Comparison of ENCODE assay signal across 8 mouse cellular contexts in the genomic region with DNA sequence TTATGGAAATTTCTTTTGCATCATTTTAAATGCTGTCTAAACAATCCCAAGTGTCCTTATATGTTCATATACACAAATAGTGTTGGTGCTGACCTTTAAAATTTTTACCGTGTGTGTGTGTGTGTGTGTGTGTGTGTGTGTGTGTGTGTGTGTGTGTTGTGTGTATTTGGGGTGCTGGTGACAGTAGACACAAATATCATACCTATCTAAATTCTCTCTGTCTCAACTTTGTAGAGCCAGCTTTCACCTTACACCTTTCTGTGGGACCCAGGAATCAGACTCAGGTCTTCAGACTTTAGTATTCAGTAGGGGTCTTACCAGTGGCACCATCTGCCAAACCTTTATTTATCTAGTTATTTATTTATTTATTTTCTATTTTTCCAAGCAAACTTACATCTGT. TPM values are rescaled to one million over a fixed set of nuclear protein-coding genes. Genes with fewer than 3 reads are reported as not detected.
DNase-seq lines count a peak whose midpoint lies in the region; ATAC-seq lines count a peak whose summit lies in the region.

No protein-coding gene starts in this region.

- H3K4me2 ChIP-seq in heart, embryonic 12.5 days: 0 out of 2 replicates have a peak overlapping the region, but pooled peaks have one; percentile 77
- H3K4me2 ChIP-seq in hindbrain, embryonic 13.5 days: peak overlapping the region; percentile 91

- H3K27ac ChIP-seq in heart, embryonic 12.5 days (ENCODE audit: poor library complexity, severe bottlenecking): no peak overlapping the region
- 0 out of 2 replicates have a peak overlapping the region, but pooled peaks have one; percentile 96 for H3K27ac ChIP-seq in embryonic facial prominence, embryonic 10.5 days (replicated peaks)
- no peak overlapping the region for H3K27ac ChIP-seq in hindbrain, embryonic 13.5 days
- H3K27ac ChIP-seq in macrophage: 0 out of 2 replicates have a peak overlapping the region, but pooled peaks have one; percentile 24

- peaks cover 12% of the 10 kb centered on the region for H3K4me1 ChIP-seq in heart, embryonic 12.5 days (replicated peaks)
- peaks cover 15% of the 10 kb centered on the region for H3K4me1 ChIP-seq in embryonic facial prominence, embryonic 10.5 days
- peaks cover 22% of the 10 kb centered on the region for H3K4me1 ChIP-seq in hindbrain, embryonic 13.5 days (replicated peaks)

- H3K9me3 ChIP-seq in heart, embryonic 12.5 days (replicated peaks): no peaks in the 10 kb centered on the region
- H3K9me3 ChIP-seq in embryonic facial prominence, embryonic 10.5 days: no peaks in the 10 kb centered on the region
- no peaks in the 10 kb centered on the region for H3K9me3 ChIP-seq in hindbrain, embryonic 13.5 days

- no peaks in the 10 kb centered on the region for H3K27me3 ChIP-seq in heart, embryonic 12.5 days (replicated peaks)
- no peaks in the 10 kb centered on the region for H3K27me3 ChIP-seq in embryonic facial prominence, embryonic 10.5 days (replicated peaks; ENCODE audit: low read depth, poor library complexity, severe bottlenecking)
- peaks cover 11% of the 10 kb centered on the region; the same call in 1 of the 2 replicates for H3K27me3 ChIP-seq in hindbrain, embryonic 13.5 days

- H3K4me3 ChIP-seq in heart, embryonic 12.5 days: peak overlapping the region; percentile 69; the same call in 1 of the 2 replicates
- peak overlapping the region; percentile 79 for H3K4me3 ChIP-seq in embryonic facial prominence, embryonic 10.5 days
- H3K4me3 ChIP-seq in hindbrain, embryonic 13.5 days: peak overlapping the region; percentile 64
- peak overlapping the region; percentile 33; the same call in 1 of the 2 replicates for H3K4me3 ChIP-seq in macrophage (ENCODE audit: inconsistent target)

- intact Hi-C loops in heart, postnatal 25 days (cut with DNase I): loop anchor here (2.0 to 5.0 kb wide), 5 partner anchors 38 to 178 kb away; no protein-coding TSS in a partner anchor

- ATAC-seq in heart, embryonic 12.5 days (ENCODE audit: insufficient number of reproducible peaks, low FRiP score): no peak
- no peak for ATAC-seq in hindbrain, embryonic 13.5 days (ENCODE audit: low FRiP score)

- WGBS in heart, embryonic 12.5 days: 18% methylated on average over 1 of the region's 1 CpGs
- 34% methylated on average over 1 of the region's 1 CpGs for WGBS in embryonic facial prominence, embryonic 10.5 days
- 39% methylated on average over 1 of the region's 1 CpGs for WGBS in hindbrain, embryonic 13.5 days
- WGBS in macrophage (ENCODE audit: missing documents): no CpG with 5 or more reads among the region's 1 CpGs

- peaks cover 19% of the 10 kb centered on the region for H3K79me2 ChIP-seq in macrophage (ENCODE audit: inconsistent target)

- no peaks in the 10 kb centered on the region for H3K36me3 ChIP-seq in heart, embryonic 12.5 days
- H3K36me3 ChIP-seq in embryonic facial prominence, embryonic 10.5 days (replicated peaks): no peaks in the 10 kb centered on the region
- no peaks in the 10 kb centered on the region for H3K36me3 ChIP-seq in hindbrain, embryonic 13.5 days
- H3K36me3 ChIP-seq in macrophage (ENCODE audit: inconsistent target): no peaks in the 10 kb centered on the region

- H3K9ac ChIP-seq in heart, embryonic 12.5 days: no peak overlapping the region
- no peak overlapping the region for H3K9ac ChIP-seq in hindbrain, embryonic 13.5 days

- no peak for DNase-seq in heart, postnatal 25 days (ENCODE audit: low spot score)
- no peak for DNase-seq in embryonic facial prominence, embryonic 10.5 days (ENCODE audit: low spot score)
- DNase-seq in adrenal gland, adult 2 months: no peak
- no peak for DNase-seq in frontal cortex, postnatal 36 days (ENCODE audit: low spot score in 2 of 2)
- DNase-seq in kidney, postnatal 14 days: no peak

RNA-seq across cellular contexts. Expression of a gene that starts 0.7 kb away (rescaled TPM):
- 66.8 and 69.2 TPM in 2 replicates for polyA plus RNA-seq in heart, embryonic 12.5 days (2016; fragmentation: Nextera tagmentation; extraction: Ambion mirVana)
- 10 to 100 TPM; 67.1 to 69.4 TPM for total RNA-seq in heart, postnatal 25 days (2021)
- polyA plus RNA-seq in embryonic facial prominence, embryonic 10.5 days (2016; fragmentation: Nextera tagmentation; extraction: Ambion mirVana): 58.8 and 63.8 TPM in 2 replicates
- 30.1 and 31.4 TPM in 2 replicates for polyA plus RNA-seq in hindbrain, embryonic 13.5 days (2015; fragmentation: Nextera tagmentation; extraction: Ambion mirVana)
- 100 to 1,000 TPM; 109 to 321 (median 191) TPM for total RNA-seq in macrophage (2018; cell fraction: chromatin; rRNA removed)
- 10 to 100 TPM in 24 of 26 experiments, 1 to 10 TPM in 2; 9.2 to 22.3 (median 17.3) TPM for total RNA-seq in macrophage (2018; cell fraction: cytosol; rRNA removed)
- 100 to 1,000 TPM in 7 of 26 experiments, 10 to 100 TPM in 19; 46.6 to 154 (median 72.0) TPM for total RNA-seq in macrophage (2018; cell fraction: nucleus; rRNA removed)
- 8.4 to 11.5 TPM (median 9.5 TPM) in 3 replicates for polyA plus RNA-seq in macrophage (2018)
- total RNA-seq in adrenal gland, adult 2 months (2021): 10 to 100 TPM; 70.3 to 81.8 TPM
- 21.7 and 25.4 TPM in 2 replicates for polyA plus RNA-seq in adrenal gland, adult 2 months (2012; rRNA removed)

Comparison
In these comparisons a context has a peak if more than half of its experiments do, and no peak if none do; other contexts are left out.
1. H3K27ac ChIP-seq: peak in embryonic facial prominence, embryonic 10.5 days (single experiment) and macrophage (single experiment); none in heart, embryonic 12.5 days (single experiment) and hindbrain, embryonic 13.5 days (single experiment).
2. Peak in every context shown above with its lines, with median percentiles within 50 percentile points of each other: H3K4me3 ChIP-seq.